Mouse (Mus musculus): ENCODE data around the gene Mavs. TPM values are rescaled to one million over a fixed set of nuclear protein-coding genes. Genes with fewer than 3 reads are reported as not detected.

Mavs gene
- polyA plus RNA-seq, 1 experiment, result 11.6 TPM

DNA sequence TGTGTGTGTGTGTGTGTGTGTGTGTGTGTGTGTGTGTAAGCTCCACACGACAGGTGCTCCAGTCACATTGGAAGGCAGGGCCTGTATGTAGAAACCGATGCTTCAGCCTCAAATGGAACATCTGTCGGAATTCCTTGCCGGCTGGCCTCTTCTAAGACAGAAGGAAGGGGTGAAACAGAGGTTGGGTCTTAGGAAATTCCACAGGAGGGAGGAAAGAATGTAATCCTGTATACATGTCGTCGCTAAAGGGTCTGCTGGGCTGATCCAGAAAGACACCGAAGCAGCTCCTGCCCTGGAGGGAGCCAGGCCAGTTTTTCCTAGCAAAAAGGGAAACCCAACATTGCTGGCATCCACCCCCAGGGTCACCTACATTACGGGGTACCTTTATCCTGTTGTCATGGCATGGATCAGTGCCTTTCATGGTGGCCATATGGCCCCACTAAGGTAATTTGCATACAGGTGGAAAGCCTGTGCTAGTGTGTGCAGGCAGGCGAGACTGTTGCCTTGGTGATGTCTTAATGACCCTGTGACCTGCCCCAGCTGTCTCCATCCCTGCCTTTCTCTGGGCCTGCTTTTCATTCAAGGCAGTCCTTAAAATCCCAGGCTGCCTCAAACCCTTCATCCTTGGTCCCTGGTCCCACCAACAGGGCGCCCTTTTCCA lies 43.4 kb upstream of the Mavs start:
- Histone ChIP-seq H3K27ac (ENCODE audit: insufficient read depth, low read length) (no peak overlapping the region), H3K27me3 (ENCODE audit: control insufficient read depth, insufficient read depth, low read length) (no peaks in the 10 kb centered on the region), H3K4me1 (ENCODE audit: control insufficient read depth, insufficient read depth, low read length) (peaks cover 6% of the 10 kb centered on the region; the same call in 1 of the 2 replicates), H3K4me3 (replicated peaks; ENCODE audit: insufficient read depth, low read depth, low read length) (no peak overlapping the region)
- DNase-seq, result no peak
- TF ChIP-seq POLR2A (IDR thresholded peaks at IDR 0.05; ENCODE audit: borderline replicate concordance, insufficient read depth, low read length) (no peak), CTCF (IDR thresholded peaks at IDR 0.05; ENCODE audit: borderline replicate concordance, insufficient read depth, low read depth, low read length) (no peak)
- 47% methylated on average over 10 of the region's 10 CpGs for WGBS

DNA sequence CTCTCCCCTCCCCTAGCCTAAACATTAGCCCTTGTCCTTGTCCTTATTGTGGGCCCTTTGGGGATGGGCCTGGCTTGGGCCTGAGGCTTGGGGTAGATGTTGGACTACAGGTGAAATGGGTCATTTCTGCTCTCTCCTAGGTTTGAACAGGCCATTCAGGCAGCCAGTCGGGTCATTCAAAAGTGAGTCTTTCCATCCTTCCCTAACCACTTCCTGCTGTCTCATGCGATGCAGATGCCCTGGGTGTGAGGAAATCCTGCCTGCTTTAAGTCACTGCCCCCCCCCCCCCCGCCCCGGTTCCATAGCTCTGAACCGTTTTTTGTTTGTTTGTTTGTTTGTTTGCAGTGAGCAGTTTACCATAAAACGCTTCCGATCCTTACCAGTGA lies 42.9 kb upstream of the Mavs start:
- DNase-seq, result no peak
- WGBS, result 67% methylated on average over 7 of the region's 7 CpGs
- TF ChIP-seq POLR2A (IDR thresholded peaks at IDR 0.05; ENCODE audit: borderline replicate concordance, insufficient read depth, low read length) (no peak), CTCF (IDR thresholded peaks at IDR 0.05; ENCODE audit: borderline replicate concordance, insufficient read depth, low read depth, low read length) (no peak)
- H3K4me1 ChIP-seq (ENCODE audit: control insufficient read depth, insufficient read depth, low read length), result peaks cover 3% of the 10 kb centered on the region; the same call in 1 of the 2 replicates
- H3K4me3 ChIP-seq (replicated peaks; ENCODE audit: insufficient read depth, low read depth, low read length), result no peak overlapping the region
- H3K27ac ChIP-seq (ENCODE audit: insufficient read depth, low read length), result no peak overlapping the region
- no peaks in the 10 kb centered on the region for H3K27me3 ChIP-seq (ENCODE audit: control insufficient read depth, insufficient read depth, low read length)

DNA sequence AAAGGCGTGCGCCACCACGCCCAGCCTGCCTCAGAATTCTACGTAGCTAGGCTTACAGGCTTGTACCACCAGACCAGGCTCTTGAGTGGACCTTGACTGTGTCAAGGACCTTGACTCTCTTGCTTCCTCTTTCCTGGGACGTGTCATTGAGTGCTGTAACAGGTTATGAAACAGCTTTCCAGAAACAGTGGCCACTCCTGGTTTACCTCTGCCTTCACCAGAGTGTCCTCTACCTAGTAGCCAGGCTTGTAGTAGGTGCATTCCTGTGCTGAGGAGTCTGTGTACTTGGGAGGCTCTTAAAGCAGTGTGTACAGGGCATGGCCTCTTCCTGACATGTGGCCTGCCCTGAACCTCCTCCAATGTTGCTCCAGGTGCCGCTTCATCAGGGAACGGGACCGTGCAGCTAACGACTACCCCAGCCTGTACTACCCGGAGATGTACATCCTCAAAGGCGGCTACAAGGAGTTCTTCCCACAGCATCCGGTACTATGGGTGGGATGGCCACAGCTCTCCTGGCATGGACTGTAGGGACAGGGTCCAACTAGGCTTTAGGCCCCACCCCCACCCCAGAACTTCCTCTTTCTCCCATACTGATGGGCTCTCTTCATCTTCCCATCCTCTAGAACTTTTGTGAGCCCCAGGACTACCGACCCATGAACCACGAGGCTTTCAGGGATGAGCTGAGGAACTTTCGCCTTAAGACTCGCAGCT lies 37.1 kb upstream of the Mavs start:
- no peak for TF ChIP-seq CTCF (IDR thresholded peaks at IDR 0.05; ENCODE audit: borderline replicate concordance, insufficient read depth, low read depth, low read length)
- TF ChIP-seq POLR2A (IDR thresholded peaks at IDR 0.05; ENCODE audit: borderline replicate concordance, insufficient read depth, low read length), result no peak
- Histone ChIP-seq H3K27ac (ENCODE audit: insufficient read depth, low read length) (no peak overlapping the region), H3K4me1 (ENCODE audit: control insufficient read depth, insufficient read depth, low read length) (peaks cover 7% of the 10 kb centered on the region; the same call in 1 of the 2 replicates), H3K4me3 (replicated peaks; ENCODE audit: insufficient read depth, low read depth, low read length) (no peak overlapping the region), H3K27me3 (ENCODE audit: control insufficient read depth, insufficient read depth, low read length) (no peaks in the 10 kb centered on the region)
- WGBS, result 93% methylated on average over 16 of the region's 16 CpGs
- DNase-seq, result no peak

DNA sequence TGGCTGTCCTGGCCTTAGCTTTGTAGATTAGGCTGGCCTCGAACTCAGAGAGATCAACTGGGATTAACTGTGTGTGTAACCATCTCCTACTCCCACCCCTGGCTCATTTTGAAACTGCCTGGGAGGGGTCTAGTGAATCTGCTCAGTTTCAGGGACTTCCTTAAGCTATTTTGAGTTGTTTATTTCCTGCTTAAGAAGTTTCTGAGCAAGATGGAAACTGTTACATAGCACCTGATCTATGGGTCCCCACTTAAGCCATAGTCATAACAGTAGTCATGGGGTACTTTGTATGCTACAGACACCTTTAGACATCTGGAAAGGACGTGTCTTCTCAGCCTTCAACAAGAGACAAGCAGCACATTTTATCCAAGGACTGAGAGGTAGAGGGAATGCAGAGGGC lies 33.2 kb upstream of the Mavs start:
- no peak overlapping the region for H3K27ac ChIP-seq (ENCODE audit: insufficient read depth, low read length)
- H3K4me1 ChIP-seq (ENCODE audit: control insufficient read depth, insufficient read depth, low read length), result peaks cover 7% of the 10 kb centered on the region; the same call in 1 of the 2 replicates
- no peak for TF ChIP-seq POLR2A (IDR thresholded peaks at IDR 0.05; ENCODE audit: borderline replicate concordance, insufficient read depth, low read length)
- no peak for TF ChIP-seq CTCF (IDR thresholded peaks at IDR 0.05; ENCODE audit: borderline replicate concordance, insufficient read depth, low read depth, low read length)
- 83% methylated on average over 2 of the region's 2 CpGs for WGBS
- H3K4me3 ChIP-seq (replicated peaks; ENCODE audit: insufficient read depth, low read depth, low read length), result no peak overlapping the region
- DNase-seq, result no peak
- H3K27me3 ChIP-seq (ENCODE audit: control insufficient read depth, insufficient read depth, low read length), result no peaks in the 10 kb centered on the region

DNA sequence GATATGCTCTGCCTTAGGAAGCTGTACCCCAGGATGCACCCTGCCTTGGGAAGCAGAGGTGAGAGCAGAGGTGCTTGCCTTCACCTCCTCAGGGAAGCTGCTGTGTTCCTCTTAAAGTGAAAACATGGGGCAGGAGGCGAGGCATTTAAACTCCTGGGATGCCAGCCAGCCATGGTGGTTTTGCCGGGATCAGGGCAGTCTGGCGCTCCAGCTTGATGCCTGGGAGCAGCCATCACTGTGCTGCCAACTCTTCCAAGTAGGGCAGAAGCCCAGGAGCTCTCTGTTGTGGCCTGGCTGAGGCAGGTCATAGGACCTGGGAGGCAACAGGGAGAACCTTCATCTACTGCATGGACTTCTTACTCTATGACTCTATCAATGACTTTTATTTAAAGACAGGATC lies 32.6 kb upstream of the Mavs start:
- TF ChIP-seq POLR2A (IDR thresholded peaks at IDR 0.05; ENCODE audit: borderline replicate concordance, insufficient read depth, low read length) (no peak), CTCF (IDR thresholded peaks at IDR 0.05; ENCODE audit: borderline replicate concordance, insufficient read depth, low read depth, low read length) (no peak)
- WGBS, result 16% methylated on average over 3 of the region's 3 CpGs
- H3K4me3 ChIP-seq (replicated peaks; ENCODE audit: insufficient read depth, low read depth, low read length), result no peak overlapping the region
- peak; percentile 43 to 60 for DNase-seq
- H3K27ac ChIP-seq (ENCODE audit: insufficient read depth, low read length), result no peak overlapping the region
- H3K27me3 ChIP-seq (ENCODE audit: control insufficient read depth, insufficient read depth, low read length), result no peaks in the 10 kb centered on the region
- peaks cover 7% of the 10 kb centered on the region; the same call in 1 of the 2 replicates for H3K4me1 ChIP-seq (ENCODE audit: control insufficient read depth, insufficient read depth, low read length)

DNA sequence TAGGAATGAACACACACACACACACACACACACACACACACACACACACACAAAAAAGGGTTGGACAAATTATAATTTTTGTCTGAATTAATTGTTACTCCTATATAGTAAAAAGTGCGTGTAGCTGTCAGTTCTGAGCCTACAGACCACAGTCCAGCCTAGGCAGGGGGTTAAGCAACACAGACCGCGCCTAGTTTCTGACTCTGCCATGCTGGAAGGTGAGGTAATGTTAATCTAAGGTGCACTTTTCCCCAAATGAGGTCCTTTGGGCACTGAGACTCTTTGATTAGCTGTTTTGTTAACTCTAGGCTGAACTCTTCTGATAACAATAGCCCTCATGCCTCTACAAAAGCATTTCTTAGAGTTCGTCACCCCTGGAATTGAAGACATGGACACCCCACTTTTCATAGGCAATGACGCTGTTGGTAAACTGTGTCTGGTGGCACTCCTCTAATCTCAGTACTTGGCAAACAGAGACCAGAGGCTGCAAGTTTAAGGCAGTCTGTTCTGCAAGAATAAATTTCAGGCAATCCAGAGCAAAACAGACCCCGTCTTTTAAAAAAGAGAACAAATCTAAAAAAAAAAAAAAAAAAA lies 29.9 kb upstream of the Mavs start:
- TF ChIP-seq CTCF (IDR thresholded peaks at IDR 0.05; ENCODE audit: borderline replicate concordance, insufficient read depth, low read depth, low read length), result no peak
- H3K27me3 ChIP-seq (ENCODE audit: control insufficient read depth, insufficient read depth, low read length), result no peaks in the 10 kb centered on the region
- no peak overlapping the region for H3K4me3 ChIP-seq (replicated peaks; ENCODE audit: insufficient read depth, low read depth, low read length)
- H3K27ac ChIP-seq (ENCODE audit: insufficient read depth, low read length), result no peak overlapping the region
- peaks cover 7% of the 10 kb centered on the region; the same call in 1 of the 2 replicates for H3K4me1 ChIP-seq (ENCODE audit: control insufficient read depth, insufficient read depth, low read length)
- WGBS, result 95% methylated on average over 6 of the region's 6 CpGs
- DNase-seq, result no peak

DNA sequence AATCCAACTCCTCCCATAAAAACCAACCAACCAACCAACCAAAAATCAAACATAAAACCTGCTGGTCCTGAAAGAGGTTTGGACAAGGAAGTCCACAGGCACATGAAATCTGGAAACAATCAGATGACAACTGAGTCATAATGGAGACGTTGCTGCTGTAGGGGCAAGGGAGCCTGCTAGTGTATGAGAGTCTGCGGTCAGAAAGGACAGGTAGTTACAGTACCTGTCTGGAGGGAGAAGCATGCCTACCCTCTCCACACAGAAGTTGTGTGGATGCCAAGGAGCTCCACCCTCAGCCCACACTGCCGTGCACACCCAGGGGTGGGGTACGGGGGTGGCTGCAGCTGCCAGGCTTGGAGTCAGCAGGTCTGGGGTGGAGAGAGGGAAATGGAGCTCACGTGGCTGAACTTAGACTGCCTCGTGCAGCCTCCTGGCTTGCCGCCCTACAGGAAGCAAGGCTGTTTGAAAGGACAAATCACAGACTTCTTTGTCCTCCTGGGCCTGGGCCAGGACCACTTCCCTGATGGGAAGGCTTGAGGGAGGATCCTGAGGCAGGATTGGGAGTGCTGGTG lies 29.4 kb upstream of the Mavs start:
- no peak overlapping the region for H3K27ac ChIP-seq (ENCODE audit: insufficient read depth, low read length)
- H3K4me3 ChIP-seq (replicated peaks; ENCODE audit: insufficient read depth, low read depth, low read length), result no peak overlapping the region
- peak; percentile 32 to 40 for DNase-seq
- H3K27me3 ChIP-seq (ENCODE audit: control insufficient read depth, insufficient read depth, low read length), result no peaks in the 10 kb centered on the region
- H3K4me1 ChIP-seq (ENCODE audit: control insufficient read depth, insufficient read depth, low read length), result peaks cover 7% of the 10 kb centered on the region; the same call in 1 of the 2 replicates
- WGBS, result 27% methylated on average over 7 of the region's 7 CpGs
- TF ChIP-seq POLR2A (IDR thresholded peaks at IDR 0.05; ENCODE audit: borderline replicate concordance, insufficient read depth, low read length) (no peak), CTCF (IDR thresholded peaks at IDR 0.05; ENCODE audit: borderline replicate concordance, insufficient read depth, low read depth, low read length) (no peak)

Data from cerebellum, adult 2 months (tissue).